Mouse (Mus musculus) lung, embryonic 14.5 days (tissue): Measurements from ENCODE around the gene Pgap3. TPM values are rescaled to one million over a fixed set of nuclear protein-coding genes. Genes with fewer than 3 reads are reported as not detected.
A peak's percentile ranks its signal among the peaks of the same experiment; 100 is the strongest.

Experiments
- ATAC-seq: fragments of 200-750 bp; cut with Nextera tagmentation; 2 replicates; pipeline ENCODE4 v1.8.0; 2017; ENCODE audit warnings: mild to moderate bottlenecking, moderate TSS enrichment, moderate library complexity; ENCODE audit not compliant: insufficient read depth
- DNase-seq: peaks from one replicate; pipeline ENCODE4 v3.0.0-alpha.2; 2015
- H3K27ac ChIP-seq: fragments of 300-500 bp; sonication (generic); 2 replicates; pipeline ENCODE4 v1.5.1; 2014; ENCODE audit warnings: low read depth, mild to moderate bottlenecking, moderate library complexity
- H3K27me3 ChIP-seq: fragments of 300-500 bp; sonication (generic); 2 replicates; pipeline ENCODE4 v1.6.1; 2014; ENCODE audit warnings: low read length, control low read depth; ENCODE audit not compliant: insufficient read depth
- H3K36me3 ChIP-seq: fragments of 300-500 bp; sonication (generic); 2 replicates; pipeline ENCODE4 v1.6.1; 2014; ENCODE audit warnings: control low read depth; ENCODE audit not compliant: insufficient read depth
- H3K4me1 ChIP-seq: fragments of 300-500 bp; sonication (generic); 2 replicates; pipeline ENCODE4 v1.6.1; 2014; ENCODE audit warnings: antibody characterized with exemption, control low read depth; ENCODE audit not compliant: insufficient read depth
- H3K4me2 ChIP-seq: fragments of 300-500 bp; sonication (generic); 2 replicates; pipeline ENCODE4 v1.6.1; 2014; ENCODE audit warnings: mild to moderate bottlenecking
- H3K4me3 ChIP-seq: fragments of 300-500 bp; sonication (generic); 2 replicates; pipeline ENCODE4 v1.5.1; 2014; ENCODE audit warnings: low read depth, low read length
- H3K9ac ChIP-seq: fragments of 300-500 bp; sonication (generic); 2 replicates; pipeline ENCODE4 v1.6.1; 2014
- H3K9me3 ChIP-seq: fragments of 300-500 bp; sonication (generic); 2 replicates; pipeline ENCODE4 v1.6.1; 2016; ENCODE audit warnings: low read depth, low read length, control low read depth
- CTCF ChIP-seq: IDR thresholded peaks from 2 replicates; pipeline ENCODE4 v1.5.1; 2016; ENCODE audit warnings: antibody characterized with exemption, low read depth
- WGBS: fragments of 180-500 bp; shearing (Covaris S2); extraction: QIAGEN DNeasy Blood & Tissue Kit; methylation state at CpG from one replicate; pipeline ENCODE4 v1.1.7; 2014; 5-methylcytosine and 5-hydroxymethylcytosine counted together
- polyA plus RNA-seq: library from polyadenylated mRNA; unstranded; fragments of >200 nt; fragmentation: Nextera tagmentation; extraction: Ambion mirVana; gene quantifications from 2 replicates; pipeline ENCODE4 v1.2.1, GENCODE M21; 2014

Pgap3 gene
- polyA plus RNA-seq, 1 experiment from 2014 or later: 11.6 TPM

- peaks cover 18% of the 10 kb centered on the region for H3K4me1 ChIP-seq
These were observed 41.9 kb downstream of the Pgap3 start, which contains the start of gene Stard3 for GRCm38 (mm10) chr11:98358161-98359083. Gene Stard3 (plus strand): TSS chr11:98358368.

GRCm38 (mm10) chr11:98357396-98358160, 42.7 kb downstream of the Pgap3 start:
- Histone ChIP-seq H3K4me3 (peak overlapping the region; percentile 57), H3K4me2 (peak overlapping the region; percentile 89), H3K9me3 (no peaks in the 10 kb centered on the region), H3K27me3 (peaks cover 12% of the 10 kb centered on the region), H3K27ac (peak overlapping the region; percentile 91), H3K4me1 (peaks cover 18% of the 10 kb centered on the region), H3K9ac (peak overlapping the region; percentile 48), H3K36me3 (no peaks in the 10 kb centered on the region)
- TF ChIP-seq CTCF: no peak
- DNase-seq (no peak), ATAC-seq (peak; percentile 32; the same call in 1 of the 2 replicates)
- WGBS: 9% methylated on average over 13 of the region's 13 CpGs

More at GRCm38 (mm10) chr11:98358161-98359083, 41.9 kb downstream of the Pgap3 start, which contains the start of gene Stard3:
- WGBS: under 1% methylated on average over 59 of the region's 60 CpGs
- TF ChIP-seq CTCF: no peak
- H3K9ac ChIP-seq: peak within 1 kb of the TSS; percentile 55
- DNase-seq: peak; percentile 95
- H3K4me3 ChIP-seq: peak within 1 kb of the TSS; percentile 57
- no peaks in the 10 kb centered on the region for H3K36me3 ChIP-seq
- peak; percentile 90 for ATAC-seq
- H3K4me2 ChIP-seq: peak within 1 kb of the TSS; percentile 89
- H3K9me3 ChIP-seq: no peaks in the 10 kb centered on the region
- peaks cover 8% of the 10 kb centered on the region for H3K27me3 ChIP-seq
- H3K27ac ChIP-seq: peak within 1 kb of the TSS; percentile 91

GRCm38 (mm10) chr11:98356625-98357394, 43.5 kb downstream of the Pgap3 start:
- no peak overlapping the region for H3K9ac ChIP-seq
- DNase-seq (peak; percentile 49), ATAC-seq (no peak)
- H3K4me2 ChIP-seq: peak overlapping the region; percentile 89
- TF ChIP-seq CTCF: no peak
- peak overlapping the region; percentile 91 for H3K27ac ChIP-seq
- H3K4me1 ChIP-seq: peaks cover 18% of the 10 kb centered on the region
- WGBS: 62% methylated on average over 7 of the region's 7 CpGs
- H3K9me3 ChIP-seq: no peaks in the 10 kb centered on the region
- no peaks in the 10 kb centered on the region for H3K36me3 ChIP-seq
- H3K4me3 ChIP-seq: no peak overlapping the region
- H3K27me3 ChIP-seq: peaks cover 20% of the 10 kb centered on the region

- Histone ChIP-seq H3K4me1 (peaks cover 18% of the 10 kb centered on the region), H3K27me3 (peaks cover 29% of the 10 kb centered on the region), H3K9me3 (no peaks in the 10 kb centered on the region), H3K9ac (no peak overlapping the region), H3K27ac (no peak overlapping the region), H3K36me3 (no peaks in the 10 kb centered on the region), H3K4me3 (no peak overlapping the region), H3K4me2 (no peak overlapping the region)
- DNase-seq: peak; percentile 91
- ATAC-seq: no peak
- WGBS: 9% methylated on average over 6 of the region's 6 CpGs
- peak; percentile 87 for TF ChIP-seq CTCF
These were observed 44.5 kb downstream of the Pgap3 start for GRCm38 (mm10) chr11:98355732-98356299.

GRCm38 (mm10) chr11:98354445-98354844, 45.8 kb downstream of the Pgap3 start:
- 58% methylated on average over 14 of the region's 14 CpGs for WGBS
- no peak overlapping the region for H3K27ac ChIP-seq
- no peaks in the 10 kb centered on the region for H3K36me3 ChIP-seq
- peaks cover 16% of the 10 kb centered on the region for H3K4me1 ChIP-seq
- H3K9me3 ChIP-seq: no peaks in the 10 kb centered on the region
- H3K4me3 ChIP-seq: no peak overlapping the region
- peaks cover 43% of the 10 kb centered on the region for H3K27me3 ChIP-seq
- no peak overlapping the region for H3K4me2 ChIP-seq
- ATAC-seq (no peak), DNase-seq (no peak)
- no peak for TF ChIP-seq CTCF
- H3K9ac ChIP-seq: no peak overlapping the region; the same call in 1 of the 2 replicates

GRCm38 (mm10) chr11:98353651-98354211, 46.6 kb downstream of the Pgap3 start:
- H3K36me3 ChIP-seq: no peaks in the 10 kb centered on the region
- H3K4me1 ChIP-seq: peaks cover 11% of the 10 kb centered on the region
- H3K9me3 ChIP-seq: no peaks in the 10 kb centered on the region
- 32% methylated on average over 8 of the region's 8 CpGs for WGBS
- DNase-seq: no peak
- no peak overlapping the region for H3K4me3 ChIP-seq
- H3K27ac ChIP-seq: no peak overlapping the region
- no peak overlapping the region for H3K9ac ChIP-seq
- H3K4me2 ChIP-seq: no peak overlapping the region
- no peak for TF ChIP-seq CTCF
- no peak for ATAC-seq
- H3K27me3 ChIP-seq: peaks cover 50% of the 10 kb centered on the region
